Mouse (Mus musculus): ENCODE results near the gene Efcab6.

- TF ChIP-seq FLI1 (IDR thresholded peaks at IDR 0.05; ENCODE audit: low read length): no peak
- no peak for TF ChIP-seq GATA1 (IDR thresholded peaks at IDR 0.05; ENCODE audit: borderline replicate concordance, low read length)
Observed at GRCm38 (mm10) chr15:83842915-83843789, 222.0 kb downstream of the Efcab6 start.

Data from megakaryocyte, embryonic 14.5 days (primary cell).